Mouse (Mus musculus) telencephalon, adult 2 months (tissue): ENCODE results near the gene Cpsf2.

ENCODE experiments used
- DNase-seq: peaks from one replicate; pipeline ENCODE4 v3.0.0-alpha.2; 2011; ENCODE audit warnings: low read depth, low spot score

The Cpsf2 gene

GRCm38 (mm10) chr12:101980266-101980665 is 4.5 kb downstream of the Cpsf2 start:
- no peak for DNase-seq

- no peak for DNase-seq
Observed at GRCm38 (mm10) chr12:101981559-101981958, 5.8 kb downstream of the Cpsf2 start.

- DNase-seq: no peak
Observed at GRCm38 (mm10) chr12:101982977-101983376, 7.2 kb downstream of the Cpsf2 start.

GRCm38 (mm10) chr12:101985110-101985509 is 9.3 kb downstream of the Cpsf2 start:
- DNase-seq: no peak

- no peak for DNase-seq
Observed at GRCm38 (mm10) chr12:101987659-101988058, 11.9 kb downstream of the Cpsf2 start.

- DNase-seq: no peak
Observed at GRCm38 (mm10) chr12:101994576-101995467, 19.0 kb downstream of the Cpsf2 start.

GRCm38 (mm10) chr12:101998929-101999328 is 23.1 kb downstream of the Cpsf2 start:
- DNase-seq: no peak

- no peak for DNase-seq
Observed at GRCm38 (mm10) chr12:102000785-102001184, 25.0 kb downstream of the Cpsf2 start.

- DNase-seq: no peak
Observed at GRCm38 (mm10) chr12:102008111-102008977, 32.6 kb downstream of the Cpsf2 start.

- no peak for DNase-seq
Observed at GRCm38 (mm10) chr12:102009551-102009950, 33.8 kb downstream of the Cpsf2 start.

GRCm38 (mm10) chr12:102014411-102014810 is 38.6 kb downstream of the Cpsf2 start:
- no peak for DNase-seq

- DNase-seq: no peak
Observed at GRCm38 (mm10) chr12:102015127-102015526, 39.3 kb downstream of the Cpsf2 start.

GRCm38 (mm10) chr12:102021923-102022322 is 46.1 kb downstream of the Cpsf2 start:
- peak; percentile 80 for DNase-seq

- no peak for DNase-seq
Observed at GRCm38 (mm10) chr12:102029184-102029583, 53.4 kb downstream of the Cpsf2 start.

GRCm38 (mm10) chr12:102029892-102030446 is 54.2 kb downstream of the Cpsf2 start:
- DNase-seq: no peak

GRCm38 (mm10) chr12:102034934-102035333 is 59.1 kb downstream of the Cpsf2 start:
- no peak for DNase-seq

GRCm38 (mm10) chr12:102039861-102040260 is 64.1 kb downstream of the Cpsf2 start:
- DNase-seq: peak; percentile 51

GRCm38 (mm10) chr12:102041699-102042098 is 65.9 kb downstream of the Cpsf2 start:
- no peak for DNase-seq

GRCm38 (mm10) chr12:102042247-102042646 is 66.5 kb downstream of the Cpsf2 start:
- no peak for DNase-seq

- no peak for DNase-seq
Observed at GRCm38 (mm10) chr12:102043840-102044239, 68.1 kb downstream of the Cpsf2 start.

- DNase-seq: no peak
Observed at GRCm38 (mm10) chr12:102054155-102054554, 78.4 kb downstream of the Cpsf2 start.

GRCm38 (mm10) chr12:102055758-102056157 is 80.0 kb downstream of the Cpsf2 start:
- peak; percentile 86 for DNase-seq
